Mouse (Mus musculus) midbrain, postnatal 0 days (tissue): Measurements from ENCODE around the gene Mfsd4b2. TPM values are rescaled to one million over a fixed set of nuclear protein-coding genes. Genes with fewer than 3 reads are reported as not detected.
A peak's percentile ranks its signal among the peaks of the same experiment; 100 is the strongest.
"Not testable (repeated sequence)": the region's sequence is repeated elsewhere in the genome, so short reads cannot be mapped to it uniquely, and the experiment has no call there.

Experiments used
- ATAC-seq: fragments of 200-750 bp; cut with Nextera tagmentation; 2 replicates; pipeline ENCODE4 v1.8.0; 2017; ENCODE audit warnings: moderate number of reproducible peaks, mild to moderate bottlenecking, moderate TSS enrichment, moderate library complexity; ENCODE audit not compliant: low FRiP score
- DNase-seq: peaks from one replicate; pipeline ENCODE4 v3.0.0-alpha.2; 2015; ENCODE audit warnings: low spot score
- H3K27ac ChIP-seq: fragments of 300-500 bp; sonication (generic); 2 replicates; pipeline ENCODE4 v1.5.1; 2014; ENCODE audit warnings: low read depth, mild to moderate bottlenecking, low read length, mixed read lengths
- H3K27me3 ChIP-seq: fragments of 300-500 bp; sonication (generic); 2 replicates; pipeline ENCODE4 v1.6.1; 2014; ENCODE audit warnings: low read length, control low read depth, mixed read lengths; ENCODE audit not compliant: insufficient read depth
- H3K36me3 ChIP-seq: fragments of 300-500 bp; sonication (generic); 2 replicates; pipeline ENCODE4 v1.6.1; 2014; ENCODE audit warnings: low read length, control low read depth, mixed read lengths; ENCODE audit not compliant: insufficient read depth
- H3K4me1 ChIP-seq: fragments of 300-500 bp; sonication (generic); 2 replicates; pipeline ENCODE4 v1.6.1; 2014; ENCODE audit warnings: mild to moderate bottlenecking, control low read depth, antibody characterized with exemption, low read length, mixed read lengths; ENCODE audit not compliant: insufficient read depth
- H3K4me2 ChIP-seq: fragments of 300-500 bp; sonication (generic); 2 replicates; pipeline ENCODE4 v1.6.1; 2014; ENCODE audit warnings: low read depth, mild to moderate bottlenecking, low read length, mixed read lengths; ENCODE audit not compliant: poor library complexity, severe bottlenecking
- H3K4me3 ChIP-seq: fragments of 300-500 bp; sonication (generic); 2 replicates; pipeline ENCODE4 v1.5.1; 2014; ENCODE audit warnings: low read depth, mild to moderate bottlenecking, low read length, moderate library complexity
- H3K9ac ChIP-seq: fragments of 300-500 bp; sonication (generic); replicated peaks from 2 replicates; pipeline ENCODE4 v1.6.1; 2014; ENCODE audit warnings: mild to moderate bottlenecking, low read length, moderate library complexity, mixed read lengths; ENCODE audit not compliant: poor library complexity, severe bottlenecking
- H3K9me3 ChIP-seq: fragments of 300-500 bp; sonication (generic); 2 replicates; pipeline ENCODE4 v1.6.1; 2016; ENCODE audit warnings: low read length, control low read depth
- CTCF ChIP-seq: IDR thresholded peaks from 2 replicates; pipeline ENCODE4 v1.5.1; 2016; ENCODE audit warnings: antibody characterized with exemption, mild to moderate bottlenecking
- WGBS: fragments of 180-500 bp; shearing (Covaris S2); extraction: QIAGEN DNeasy Blood & Tissue Kit; methylation state at CpG from one replicate; pipeline ENCODE4 v1.1.7; 2014; 5-methylcytosine and 5-hydroxymethylcytosine counted together
- polyA plus RNA-seq: library from polyadenylated mRNA; unstranded; fragments of >200 nt; fragmentation: Nextera tagmentation; extraction: Ambion mirVana; gene quantifications from 2 replicates; pipeline ENCODE4 v1.2.1, GENCODE M21; 2015
- total RNA-seq: library from RNA; depleted of rRNA; stranded (reverse); fragments of >200 nt; gene quantifications from 2 replicates; pipeline ENCODE4 v1.2.3, GENCODE M21; 2014

The Mfsd4b2 gene
- total and polyA plus RNA-seq, 2 experiments from 2014 or later = not detected

GRCm38 (mm10) chr10:39959761-39960440 is 33.2 kb upstream of the Mfsd4b2 start, which contains the start of gene Mfsd4b3:
TSS of gene Mfsd4b3 (minus strand) at chr10:39960153.
- H3K36me3 ChIP-seq = no peaks in the 10 kb centered on the region
- peak within 1 kb of the TSS; percentile 38 for H3K4me3 ChIP-seq
- TF ChIP-seq CTCF = peak; percentile 91
- H3K9ac ChIP-seq = peak within 1 kb of the TSS; percentile 13
- H3K4me1 ChIP-seq = no peaks in the 10 kb centered on the region
- 0 out of 2 replicates have a peak, but pooled peaks cover 5% of the 10 kb centered on the region for H3K27me3 ChIP-seq
- peak within 1 kb of the TSS; percentile 68 for H3K4me2 ChIP-seq
- DNase-seq (peak; percentile 97), ATAC-seq (peak; percentile 98)
- WGBS = under 1% methylated on average over 38 of the region's 38 CpGs
- no peak within 1 kb of the TSS for H3K27ac ChIP-seq
- no peaks in the 10 kb centered on the region for H3K9me3 ChIP-seq

GRCm38 (mm10) chr10:39958266-39958665 is 31.5 kb upstream of the Mfsd4b2 start:
- Histone ChIP-seq H3K4me3 (no peak overlapping the region), H3K36me3 (no peaks in the 10 kb centered on the region), H3K9ac (no peak overlapping the region), H3K9me3 (no peaks in the 10 kb centered on the region), H3K27ac (no peak overlapping the region), H3K4me1 (no peaks in the 10 kb centered on the region), H3K4me2 (no peak overlapping the region), H3K27me3 (0 out of 2 replicates have a peak, but pooled peaks cover 5% of the 10 kb centered on the region)
- TF ChIP-seq CTCF = peak; percentile 77
- 68% methylated on average over 4 of the region's 4 CpGs for WGBS
- ATAC-seq (no peak), DNase-seq (peak; percentile 49)

GRCm38 (mm10) chr10:39956340-39956878 is 29.7 kb upstream of the Mfsd4b2 start:
- Histone ChIP-seq H3K4me3 (no peak overlapping the region), H3K4me2 (no peak overlapping the region), H3K9me3 (no peaks in the 10 kb centered on the region), H3K4me1 (no peaks in the 10 kb centered on the region), H3K9ac (no peak overlapping the region), H3K27me3 (0 out of 2 replicates have a peak, but pooled peaks cover 5% of the 10 kb centered on the region), H3K36me3 (no peaks in the 10 kb centered on the region), H3K27ac (no peak overlapping the region)
- DNase-seq (peak; percentile 26), ATAC-seq (no peak)
- TF ChIP-seq CTCF = peak; percentile 51
- 50% methylated on average over 2 of the region's 2 CpGs for WGBS

GRCm38 (mm10) chr10:39955163-39955562 is 28.4 kb upstream of the Mfsd4b2 start:
- DNase-seq (no peak), ATAC-seq (no peak)
- H3K9ac ChIP-seq = no peak overlapping the region

GRCm38 (mm10) chr10:39949377-39949954 is 22.7 kb upstream of the Mfsd4b2 start:
- H3K4me3 ChIP-seq = no peak overlapping the region
- DNase-seq = no peak
- no peak overlapping the region for H3K9ac ChIP-seq
- TF ChIP-seq CTCF = no peak
- no peaks in the 10 kb centered on the region for H3K27me3 ChIP-seq
- 0 out of 2 replicates have a peak, but pooled peaks have one; percentile 23 for ATAC-seq
- H3K36me3 ChIP-seq = no peaks in the 10 kb centered on the region
- H3K9me3 ChIP-seq = no peaks in the 10 kb centered on the region
- 34% methylated on average over 2 of the region's 2 CpGs for WGBS
- H3K4me2 ChIP-seq = no peak overlapping the region
- H3K27ac ChIP-seq = no peak overlapping the region
- H3K4me1 ChIP-seq = no peaks in the 10 kb centered on the region

More at GRCm38 (mm10) chr10:39955163-39955562, 28.4 kb upstream of the Mfsd4b2 start:
- no peaks in the 10 kb centered on the region for H3K4me1 ChIP-seq
- H3K4me3 ChIP-seq = no peak overlapping the region
- no peak for TF ChIP-seq CTCF
- no peak overlapping the region for H3K4me2 ChIP-seq
- H3K27me3 ChIP-seq = 0 out of 2 replicates have a peak, but pooled peaks cover 5% of the 10 kb centered on the region
- H3K36me3 ChIP-seq = no peaks in the 10 kb centered on the region
- H3K27ac ChIP-seq = no peak overlapping the region
- 81% methylated on average over 2 of the region's 2 CpGs for WGBS
- no peaks in the 10 kb centered on the region for H3K9me3 ChIP-seq

GRCm38 (mm10) chr10:39947195-39947594 is 20.5 kb upstream of the Mfsd4b2 start:
- H3K4me1 ChIP-seq, DNase-seq, H3K27me3 ChIP-seq, ATAC-seq, H3K4me3 ChIP-seq, H3K9ac ChIP-seq, H3K9me3 ChIP-seq, H3K4me2 ChIP-seq, H3K27ac ChIP-seq, H3K36me3 ChIP-seq: not testable (repeated sequence)
- WGBS = 83% methylated on average over 3 of the region's 3 CpGs
